Mouse (Mus musculus) gastrocnemius, postnatal 4 days (tissue): ENCODE measurements around the gene Mllt3. TPM values are rescaled to one million over a fixed set of nuclear protein-coding genes. Genes with fewer than 3 reads are reported as not detected.
"Not testable (repeated sequence)": the region's sequence is repeated elsewhere in the genome, so short reads cannot be mapped to it uniquely, and the experiment has no call there.

ENCODE experiments used
- DNase-seq, 2 experiments: peaks; one replicate each; pipeline ENCODE4 v3.0.0; 2021 to 2022; ENCODE audit warnings: low spot score in 2 of 2, mixed read lengths in 2 of 2
- total RNA-seq, 2 experiments: library from RNA; stranded (reverse); gene quantifications; 2 replicates each; pipeline ENCODE4 v1.2.3; 2021

Mllt3 gene
- total RNA-seq, 2 experiments from 2014 or later: 103 to 104 TPM

GRCm38 (mm10) chr4:88015261-88015660, 17.9 kb downstream of the Mllt3 start:
- DNase-seq: no peak

GRCm38 (mm10) chr4:88012774-88013173, 20.4 kb downstream of the Mllt3 start:
- no peak for DNase-seq

GRCm38 (mm10) chr4:88011870-88012572, 21.1 kb downstream of the Mllt3 start:
- no peak for DNase-seq

- no peak for DNase-seq
These were observed 22.7 kb downstream of the Mllt3 start for GRCm38 (mm10) chr4:88010441-88010840.

GRCm38 (mm10) chr4:88005801-88006200, 27.4 kb downstream of the Mllt3 start:
- no peak for DNase-seq

GRCm38 (mm10) chr4:88003159-88003948, 29.8 kb downstream of the Mllt3 start:
- no peak for DNase-seq

- no peak for DNase-seq
These were observed 41.5 kb downstream of the Mllt3 start for GRCm38 (mm10) chr4:87991710-87992109.

- DNase-seq: no peak
These were observed 42.2 kb downstream of the Mllt3 start for GRCm38 (mm10) chr4:87990940-87991339.

- DNase-seq: no peak
These were observed 47.9 kb downstream of the Mllt3 start for GRCm38 (mm10) chr4:87985281-87985680.

- DNase-seq: no peak
These were observed 48.6 kb downstream of the Mllt3 start for GRCm38 (mm10) chr4:87984589-87984988.

- no peak for DNase-seq
These were observed 49.1 kb downstream of the Mllt3 start for GRCm38 (mm10) chr4:87984091-87984490.

- no peak for DNase-seq
These were observed 50.6 kb downstream of the Mllt3 start for GRCm38 (mm10) chr4:87982578-87982977.

GRCm38 (mm10) chr4:87977820-87978448, 55.2 kb downstream of the Mllt3 start:
- no peak for DNase-seq

GRCm38 (mm10) chr4:87965836-87966235, 67.3 kb downstream of the Mllt3 start:
- DNase-seq: no peak

- not testable (repeated sequence) for DNase-seq
These were observed 68.3 kb downstream of the Mllt3 start for GRCm38 (mm10) chr4:87964890-87965289.

GRCm38 (mm10) chr4:87963773-87964076, 69.4 kb downstream of the Mllt3 start:
- DNase-seq: no peak

GRCm38 (mm10) chr4:87963055-87963772, 70.0 kb downstream of the Mllt3 start:
- DNase-seq: no peak

- no peak for DNase-seq
These were observed 71.3 kb downstream of the Mllt3 start for GRCm38 (mm10) chr4:87961872-87962271.

GRCm38 (mm10) chr4:87957852-87958251, 75.3 kb downstream of the Mllt3 start:
- no peak for DNase-seq

- no peak for DNase-seq
These were observed 76.0 kb downstream of the Mllt3 start for GRCm38 (mm10) chr4:87957198-87957597.

- no peak for DNase-seq
These were observed 78.0 kb downstream of the Mllt3 start for GRCm38 (mm10) chr4:87955132-87955531.
